Mouse (Mus musculus) liver, postnatal 0 days (tissue): ENCODE measurements around the gene Nudt5. TPM values are rescaled to one million over a fixed set of nuclear protein-coding genes. Genes with fewer than 3 reads are reported as not detected.

Experiments used
- ATAC-seq: fragments of 200-750 bp; cut with Nextera tagmentation; 2 replicates; pipeline ENCODE4 v1.8.0; 2017; ENCODE audit warnings: mild to moderate bottlenecking, moderate library complexity
- DNase-seq: peaks from one replicate; pipeline ENCODE4 v3.0.0-alpha.2; 2016
- H3K27ac ChIP-seq: fragments of 300-500 bp; sonication (generic); 2 replicates; pipeline ENCODE4 v1.5.1; 2014; ENCODE audit warnings: antibody characterized with exemption, moderate library complexity, mild to moderate bottlenecking, low read depth
- H3K27me3 ChIP-seq: fragments of 300-500 bp; sonication (generic); 2 replicates; pipeline ENCODE4 v1.6.1; 2014; ENCODE audit warnings: low read length, control low read depth, mixed read lengths; ENCODE audit not compliant: insufficient read depth
- H3K36me3 ChIP-seq: fragments of 300-500 bp; sonication (generic); replicated peaks from 2 replicates; pipeline ENCODE4 v1.6.1; 2014; ENCODE audit warnings: mild to moderate bottlenecking, control low read depth, low read length, moderate library complexity, mixed read lengths; ENCODE audit not compliant: insufficient read depth
- H3K4me1 ChIP-seq: fragments of 300-500 bp; sonication (generic); 2 replicates; pipeline ENCODE4 v1.6.1; 2014; ENCODE audit warnings: antibody characterized with exemption, mild to moderate bottlenecking, control low read depth; ENCODE audit not compliant: insufficient read depth
- H3K4me2 ChIP-seq: fragments of 300-500 bp; sonication (generic); 2 replicates; pipeline ENCODE4 v1.6.1; 2014; ENCODE audit warnings: low read depth, mild to moderate bottlenecking, low read length, moderate library complexity, mixed read lengths
- H3K4me3 ChIP-seq: fragments of 300-500 bp; sonication (generic); 2 replicates; pipeline ENCODE4 v1.5.1; 2014; ENCODE audit warnings: low read depth, low read length
- H3K9ac ChIP-seq: fragments of 300-500 bp; sonication (generic); replicated peaks from 2 replicates; pipeline ENCODE4 v1.6.1; 2014; ENCODE audit warnings: mild to moderate bottlenecking, moderate library complexity
- H3K9me3 ChIP-seq: fragments of 300-500 bp; sonication (generic); 2 replicates; pipeline ENCODE4 v1.6.1; 2016; ENCODE audit warnings: mild to moderate bottlenecking, control low read depth, low read length, mixed read lengths
- CTCF ChIP-seq: sonication (generic); IDR thresholded peaks from 2 replicates; pipeline ENCODE4 v1.5.1; 2016; ENCODE audit warnings: antibody characterized with exemption, low read depth
- EP300 ChIP-seq: IDR thresholded peaks from 2 replicates; pipeline ENCODE4 v1.6.1; 2016; ENCODE audit warnings: antibody characterized with exemption, low read depth, mild to moderate bottlenecking
- WGBS: fragments of 180-500 bp; shearing (Covaris S2); extraction: QIAGEN DNeasy Blood & Tissue Kit; methylation state at CpG from one replicate; pipeline ENCODE4 v1.1.7; 2014; ENCODE audit not compliant: insufficient replicate concordance; 5-methylcytosine and 5-hydroxymethylcytosine counted together
- polyA plus RNA-seq: library from polyadenylated mRNA; unstranded; fragments of >200 nt; fragmentation: Nextera tagmentation; extraction: Ambion mirVana; gene quantifications from 2 replicates; pipeline ENCODE4 v1.2.1, GENCODE M21; 2015

Gene Nudt5
- polyA plus RNA-seq, 1 experiment from 2014 or later: 25.7 TPM

GRCm38 (mm10) chr2:5911282-5911965, 66.6 kb downstream of the Nudt5 start:
- Histone ChIP-seq H3K36me3 (peaks cover 7% of the 10 kb centered on the region; the same call in 1 of the 2 replicates), H3K9me3 (no peaks in the 10 kb centered on the region), H3K27me3 (no peaks in the 10 kb centered on the region), H3K4me3 (no peak overlapping the region), H3K9ac (no peak overlapping the region), H3K4me2 (no peak overlapping the region), H3K27ac (no peak overlapping the region), H3K4me1 (no peaks in the 10 kb centered on the region)
- no peak for TF ChIP-seq EP300
- no peak for TF ChIP-seq CTCF
- DNase-seq (no peak), ATAC-seq (no peak)
- 78% methylated on average over 16 of the region's 16 CpGs for WGBS

Other genes with a start within 250 kb of the Nudt5 start
- 2.0 and 2.2 TPM in 2 replicates for gene Camk1d, start 130.5 kb upstream of the Nudt5 start, polyA plus RNA-seq
- 122 and 136 TPM in 2 replicates for gene Cdc123, start 145 bp downstream of the Nudt5 start, polyA plus RNA-seq
- gene Gm13199, start 17.9 kb downstream of the Nudt5 start, polyA plus RNA-seq: 0.21 and 0.52 TPM in 2 replicates
- 8.3 and 9.5 TPM in 2 replicates for gene Sec61a2, start 50.4 kb downstream of the Nudt5 start, polyA plus RNA-seq
- gene Dhtkd1, start 97.8 kb downstream of the Nudt5 start, polyA plus RNA-seq: 5.3 TPM in 2 replicates
- gene Upf2, start 106.5 kb downstream of the Nudt5 start, polyA plus RNA-seq: 2.8 and 3.3 TPM in 2 replicates